Mouse (Mus musculus): ENCODE measurements around the gene Pfn3.

GRCm38 (mm10) chr13:55443799-55444285 lies 28.8 kb upstream of the Pfn3 start:
- TF ChIP-seq CTCF (IDR thresholded peaks at IDR 0.05; ENCODE audit: extremely low read depth, insufficient read length, insufficient replicate concordance, low read depth, low read length) (no peak), POLR2A (IDR thresholded peaks at IDR 0.05; ENCODE audit: low read depth, low read length) (no peak)

Measured in small intestine, adult 2 months (tissue).